Mouse (Mus musculus): ENCODE results near the gene Rsbn1l.
"Not testable (repeated sequence)": the region's sequence is repeated elsewhere in the genome, so short reads cannot be mapped to it uniquely, and the experiment has no call there.

The Rsbn1l gene

GRCm38 (mm10) chr5:20950516-20950854, 5.7 kb downstream of the Rsbn1l start:
- no peak for DNase-seq (ENCODE audit: low read depth, low spot score)

DNA sequence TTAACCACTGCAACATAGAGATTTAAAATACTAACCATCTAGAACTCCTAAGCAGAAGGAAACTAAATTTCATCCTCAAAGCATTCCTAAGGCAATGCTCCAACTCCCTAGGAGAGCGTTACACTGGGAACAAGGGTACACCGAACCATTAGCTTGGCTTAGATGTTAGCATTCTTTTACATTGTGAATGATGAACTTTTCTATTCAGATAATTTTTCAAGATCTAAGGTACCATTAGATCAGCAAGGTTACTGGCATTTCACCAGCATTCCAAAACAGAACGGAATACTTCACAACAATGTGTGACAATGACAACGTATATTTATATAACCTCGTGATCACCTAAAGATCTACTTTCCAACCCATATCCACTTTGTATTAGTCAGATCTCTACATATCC, 6.1 kb downstream of the Rsbn1l start:
- DNase-seq (ENCODE audit: low read depth, low spot score): no peak

GRCm38 (mm10) chr5:20946906-20947305, 9.3 kb downstream of the Rsbn1l start:
- DNase-seq (ENCODE audit: low read depth, low spot score): no peak

GRCm38 (mm10) chr5:20944961-20945748, 11.0 kb downstream of the Rsbn1l start:
- no peak for DNase-seq (ENCODE audit: low read depth, low spot score)

DNA sequence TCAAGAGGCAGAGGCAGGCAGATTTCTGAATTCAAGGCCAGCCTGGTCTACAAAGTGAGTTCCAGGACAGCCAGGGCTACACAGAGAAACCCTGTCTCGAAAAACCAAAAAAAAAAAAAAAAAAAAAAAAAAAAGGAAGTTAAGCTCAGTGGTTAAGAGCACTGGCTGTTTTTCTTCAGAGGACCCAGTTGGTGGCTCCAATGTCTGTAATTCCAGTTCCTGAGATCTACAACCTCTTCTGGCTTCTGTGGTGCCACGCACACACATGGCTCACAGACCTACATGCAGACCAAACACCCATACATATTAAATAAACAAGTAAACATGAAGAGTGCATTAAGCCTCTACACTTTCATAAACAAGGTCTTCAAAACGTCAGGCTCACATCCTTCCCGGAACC, 12.4 kb downstream of the Rsbn1l start:
- not testable (repeated sequence) for DNase-seq (ENCODE audit: low read depth, low spot score)

- no peak for DNase-seq (ENCODE audit: low read depth, low spot score)
These were observed 13.7 kb downstream of the Rsbn1l start for GRCm38 (mm10) chr5:20942523-20942922.

- no peak for DNase-seq (ENCODE audit: low read depth, low spot score)
These were observed 15.0 kb downstream of the Rsbn1l start for GRCm38 (mm10) chr5:20941205-20941604.

DNA sequence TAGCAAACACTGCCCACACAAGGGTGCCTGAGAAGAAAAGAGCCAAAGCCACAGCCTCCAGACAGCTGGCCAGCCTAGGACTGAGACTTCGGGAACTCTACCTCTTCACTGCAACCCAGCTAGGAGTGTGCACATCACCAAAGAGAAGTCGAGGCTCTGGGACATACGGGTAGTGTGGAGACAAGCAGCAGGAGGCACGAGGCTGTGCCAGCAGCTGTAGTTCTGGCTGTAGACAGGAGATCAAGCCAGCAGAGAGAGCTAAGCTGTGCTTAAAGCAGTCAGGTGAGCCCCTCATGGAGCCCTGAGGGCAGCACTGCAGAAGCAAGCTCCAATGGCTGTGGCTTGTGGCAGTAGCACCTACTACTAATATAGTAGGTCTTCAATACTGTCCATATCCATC, 15.5 kb downstream of the Rsbn1l start:
- DNase-seq (ENCODE audit: low read depth, low spot score): no peak

DNA sequence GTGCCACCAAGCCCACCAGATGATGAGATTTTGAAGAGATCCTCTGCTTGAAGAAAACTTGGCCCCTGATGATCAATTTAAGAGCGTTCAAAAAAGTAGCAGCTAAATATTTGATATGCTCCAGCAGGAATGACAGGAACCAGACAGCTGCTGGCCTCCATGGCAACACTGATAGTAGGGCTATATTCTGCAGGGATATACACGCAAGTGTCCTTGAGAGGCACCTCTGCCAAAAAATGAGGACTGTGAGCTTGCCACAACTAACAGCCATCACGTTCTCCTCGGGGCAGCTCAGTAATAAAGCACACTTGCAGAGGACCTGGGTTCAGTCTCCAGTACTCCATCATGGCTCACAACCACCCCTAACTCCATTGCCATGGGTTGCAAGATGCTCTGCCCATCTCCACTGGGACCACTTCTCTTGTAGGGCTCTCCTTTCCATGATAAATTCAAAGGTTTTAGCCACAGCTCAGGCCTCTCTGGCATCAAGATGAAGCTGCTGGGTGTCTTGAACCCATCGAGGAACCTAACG, 16.1 kb downstream of the Rsbn1l start:
- DNase-seq (ENCODE audit: low read depth, low spot score): no peak

DNA sequence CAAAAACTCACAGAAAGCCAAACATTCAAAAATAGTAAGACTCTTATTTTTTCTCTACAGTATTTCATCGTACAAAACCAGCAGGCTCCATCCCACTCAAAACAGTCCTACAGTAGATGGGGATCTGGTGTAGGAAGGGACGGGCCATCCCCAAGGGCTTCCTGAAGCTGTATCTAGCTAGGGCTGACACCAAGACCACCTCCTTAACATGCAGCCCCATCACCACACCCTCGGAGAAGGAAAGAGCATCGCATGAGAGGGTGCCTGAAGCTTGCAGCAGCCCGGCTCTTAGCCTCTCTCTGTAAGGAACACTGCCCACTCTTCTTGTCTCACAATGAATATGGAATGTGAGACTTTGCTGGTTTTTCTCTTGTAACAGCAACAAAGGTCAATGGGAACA, 17.7 kb downstream of the Rsbn1l start:
- no peak for DNase-seq (ENCODE audit: low read depth, low spot score)

- no peak for DNase-seq (ENCODE audit: low read depth, low spot score)
These were observed 20.3 kb downstream of the Rsbn1l start for GRCm38 (mm10) chr5:20935934-20936333.

DNA sequence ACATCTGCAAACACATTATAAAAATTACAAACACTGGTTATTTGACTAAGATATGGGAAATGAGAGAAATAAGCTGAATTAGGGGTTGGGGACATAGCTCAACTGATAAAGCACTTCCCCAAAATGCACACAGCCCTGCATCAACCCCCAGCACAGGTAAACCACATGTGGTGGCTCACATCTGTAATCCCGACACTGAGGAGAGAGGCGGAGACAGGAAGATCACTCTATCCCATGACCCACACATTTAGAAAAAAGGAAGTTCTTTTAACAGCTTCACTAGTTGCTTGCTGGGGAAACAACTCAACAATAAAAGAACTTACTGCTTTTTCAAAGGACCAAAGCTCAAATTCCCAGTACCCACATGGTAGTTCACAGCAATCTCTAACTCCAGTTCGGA, 23.6 kb downstream of the Rsbn1l start:
- no peak for DNase-seq (ENCODE audit: low read depth, low spot score)

DNA sequence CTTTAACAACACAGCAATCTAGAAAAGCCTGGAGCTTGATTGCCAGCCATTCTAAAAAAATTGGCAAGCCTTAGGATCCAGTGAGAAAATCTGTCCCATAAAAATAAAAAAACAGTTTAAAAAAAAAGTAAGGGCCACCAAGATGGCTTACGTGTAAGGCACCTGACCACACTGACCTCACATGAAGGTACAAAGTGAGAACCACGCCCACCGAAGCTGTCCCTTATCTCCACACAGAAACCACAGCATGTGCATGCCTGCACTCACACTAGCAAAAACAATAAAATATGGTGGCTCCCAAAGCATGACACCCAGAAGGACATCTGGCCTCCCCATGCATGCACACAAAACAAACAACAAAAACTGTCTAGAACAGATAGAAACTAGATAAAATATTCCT, 24.9 kb downstream of the Rsbn1l start:
- DNase-seq (ENCODE audit: low read depth, low spot score): no peak

- no peak for DNase-seq (ENCODE audit: low read depth, low spot score)
These were observed 25.8 kb downstream of the Rsbn1l start for GRCm38 (mm10) chr5:20930430-20930829.

GRCm38 (mm10) chr5:20929669-20930151, 26.5 kb downstream of the Rsbn1l start:
- no peak for DNase-seq (ENCODE audit: low read depth, low spot score)

DNA sequence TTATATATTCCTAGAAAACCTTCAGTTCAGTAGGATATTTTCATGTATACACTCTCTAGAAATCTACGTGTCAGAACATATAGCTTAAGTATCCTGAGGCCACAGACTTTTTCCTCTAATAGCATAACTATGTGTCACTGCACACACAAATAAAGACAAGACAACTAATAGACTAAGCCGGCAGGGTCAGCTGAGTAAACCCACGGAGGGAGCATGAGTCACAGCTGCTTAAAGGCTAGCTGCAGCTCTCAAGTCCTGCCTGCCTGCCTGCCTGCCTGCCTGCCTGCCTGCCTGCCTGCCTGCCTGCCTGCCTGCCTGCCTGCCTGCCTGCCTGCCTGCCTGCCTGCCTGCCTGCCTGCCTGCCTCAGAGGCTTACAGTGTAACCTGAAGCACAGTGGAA, 30.7 kb downstream of the Rsbn1l start:
- no peak for DNase-seq (ENCODE audit: low read depth, low spot score)

DNA sequence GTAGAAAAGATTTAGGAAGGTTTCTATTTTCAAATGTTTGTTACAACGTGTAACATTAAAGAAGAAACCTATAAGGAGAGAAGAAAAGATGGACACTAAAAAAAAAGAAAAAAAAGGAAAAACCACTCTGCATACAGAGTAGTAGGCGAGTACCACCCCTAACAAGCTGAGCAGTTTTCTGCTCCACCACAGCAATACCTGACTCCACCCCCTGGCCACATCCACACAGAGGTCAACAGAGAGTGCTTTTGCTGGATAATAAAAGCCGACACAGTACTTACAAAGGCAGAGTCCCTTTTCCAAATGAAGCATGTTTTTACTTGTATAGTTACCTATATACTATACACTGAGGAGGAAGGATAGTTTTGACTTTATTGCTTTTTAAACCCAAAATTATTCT, 31.6 kb downstream of the Rsbn1l start:
- DNase-seq (ENCODE audit: low read depth, low spot score): no peak

DNA sequence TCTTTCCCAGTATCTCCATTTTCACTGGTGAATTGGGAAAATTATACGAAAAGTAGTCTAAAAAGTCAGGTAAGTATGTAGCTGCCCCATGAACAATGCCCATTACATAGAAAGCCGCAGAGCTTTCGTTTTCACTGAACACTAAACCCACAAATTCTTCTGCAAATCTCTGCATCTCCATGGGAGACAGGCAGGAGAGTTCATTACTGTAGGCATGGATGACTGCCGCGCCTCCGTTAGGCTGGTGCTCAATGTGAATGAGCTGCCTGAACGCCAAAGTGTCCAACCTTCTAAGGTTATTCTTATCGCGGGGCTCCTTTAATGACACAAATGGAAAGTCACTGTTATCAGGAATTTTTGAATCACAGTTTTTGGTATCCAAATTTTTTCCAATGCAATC, 36.6 kb downstream of the Rsbn1l start:
- no peak for DNase-seq (ENCODE audit: low read depth, low spot score)

GRCm38 (mm10) chr5:20918967-20919366, 37.2 kb downstream of the Rsbn1l start:
- DNase-seq (ENCODE audit: low read depth, low spot score): no peak

- DNase-seq (ENCODE audit: low read depth, low spot score): peak; percentile 42
These were observed 42.6 kb downstream of the Rsbn1l start for GRCm38 (mm10) chr5:20913372-20914275.

- DNase-seq (ENCODE audit: low read depth, low spot score): no peak
These were observed 44.5 kb downstream of the Rsbn1l start for GRCm38 (mm10) chr5:20911741-20912140.

DNA sequence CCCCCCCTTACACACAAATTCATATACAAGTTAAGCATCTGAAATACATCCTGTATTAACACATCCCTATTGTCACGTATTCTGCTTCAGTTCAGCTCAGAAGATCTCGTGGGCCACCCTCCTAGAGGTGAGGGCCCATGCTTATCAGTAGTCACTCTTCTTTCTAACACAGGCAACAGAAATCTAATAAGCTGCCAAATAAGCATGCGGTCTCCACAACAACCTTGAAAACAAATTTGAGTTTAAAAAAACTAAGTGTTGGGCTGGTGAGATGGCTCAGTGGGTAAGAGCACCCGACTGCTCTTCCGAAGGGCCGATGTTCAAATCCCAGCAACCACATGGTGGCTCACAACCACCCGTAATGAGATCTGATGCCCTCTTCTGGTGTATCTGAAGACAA, 50.0 kb downstream of the Rsbn1l start:
- no peak for DNase-seq (ENCODE audit: low read depth, low spot score)

GRCm38 (mm10) chr5:20905437-20905836, 50.8 kb downstream of the Rsbn1l start:
- DNase-seq (ENCODE audit: low read depth, low spot score): no peak

Data from WW6 (cell line).